Mouse (Mus musculus) heart, postnatal 0 days (tissue): ENCODE results near the gene Sox8. TPM values are rescaled to one million over a fixed set of nuclear protein-coding genes. Genes with fewer than 3 reads are reported as not detected.

Experiments
- ATAC-seq: fragments of 200-750 bp; cut with Nextera tagmentation; 2 replicates; pipeline ENCODE4 v1.8.0; 2017; ENCODE audit warnings: low read depth, moderate number of reproducible peaks, moderate library complexity; ENCODE audit not compliant: insufficient read depth
- DNase-seq: peaks from one replicate; pipeline ENCODE4 v3.0.0-alpha.2; 2016; ENCODE audit warnings: low spot score
- H3K27ac ChIP-seq: fragments of 300-500 bp; sonication (generic); 2 replicates; pipeline ENCODE4 v1.5.1; 2014; ENCODE audit warnings: low read depth, mild to moderate bottlenecking
- H3K27me3 ChIP-seq: fragments of 300-500 bp; sonication (generic); 2 replicates; pipeline ENCODE4 v1.6.1; 2014; ENCODE audit warnings: low read length, mixed read lengths; ENCODE audit not compliant: control insufficient read depth, insufficient read depth
- H3K36me3 ChIP-seq: fragments of 300-500 bp; sonication (generic); replicated peaks from 2 replicates; pipeline ENCODE4 v1.6.1; 2014; ENCODE audit warnings: low read length, mixed read lengths; ENCODE audit not compliant: control insufficient read depth, insufficient read depth
- H3K4me1 ChIP-seq: fragments of 300-500 bp; sonication (generic); 2 replicates; pipeline ENCODE4 v1.6.1; 2014; ENCODE audit warnings: antibody characterized with exemption; ENCODE audit not compliant: control insufficient read depth, insufficient read depth
- H3K4me2 ChIP-seq: fragments of 300-500 bp; sonication (generic); 2 replicates; pipeline ENCODE4 v1.6.1; 2014; ENCODE audit warnings: low read depth, mild to moderate bottlenecking, low read length, moderate library complexity
- H3K4me3 ChIP-seq: fragments of 300-500 bp; sonication (generic); 2 replicates; pipeline ENCODE4 v1.5.1; 2014; ENCODE audit warnings: low read depth, low read length
- H3K9ac ChIP-seq: fragments of 300-500 bp; sonication (generic); replicated peaks from 2 replicates; pipeline ENCODE4 v1.6.1; 2014; ENCODE audit warnings: low read depth, low read length, mixed read lengths
- H3K9me3 ChIP-seq: fragments of 300-500 bp; sonication (generic); replicated peaks from 2 replicates; pipeline ENCODE4 v1.6.1; 2016; ENCODE audit warnings: low read length; ENCODE audit not compliant: control insufficient read depth
- CTCF ChIP-seq: IDR thresholded peaks from 2 replicates; pipeline ENCODE4 v1.5.1; 2016; ENCODE audit warnings: antibody characterized with exemption, control low read depth, low read depth
- EP300 ChIP-seq: IDR thresholded peaks from 2 replicates; pipeline ENCODE4 v1.6.1; 2016; ENCODE audit warnings: antibody characterized with exemption, low read depth
- WGBS: fragments of 180-500 bp; shearing (Covaris S2); extraction: QIAGEN DNeasy Blood & Tissue Kit; methylation state at CpG from one replicate; pipeline ENCODE4 v1.1.7; 2014; 5-methylcytosine and 5-hydroxymethylcytosine counted together
- polyA plus RNA-seq: library from polyadenylated mRNA; unstranded; fragments of >200 nt; fragmentation: Nextera tagmentation; extraction: Ambion mirVana; gene quantifications from 2 replicates; pipeline ENCODE4 v1.2.1, GENCODE M21; 2015
- total RNA-seq: library from RNA; depleted of rRNA; stranded (reverse); fragments of >200 nt; gene quantifications from 2 replicates; pipeline ENCODE4 v1.2.3, GENCODE M21; 2014; ENCODE audit warnings: low replicate concordance

The Sox8 gene
- total and polyA plus RNA-seq, 2 experiments from 2014 or later, result 0.11 TPM; not detected in 1

DNA sequence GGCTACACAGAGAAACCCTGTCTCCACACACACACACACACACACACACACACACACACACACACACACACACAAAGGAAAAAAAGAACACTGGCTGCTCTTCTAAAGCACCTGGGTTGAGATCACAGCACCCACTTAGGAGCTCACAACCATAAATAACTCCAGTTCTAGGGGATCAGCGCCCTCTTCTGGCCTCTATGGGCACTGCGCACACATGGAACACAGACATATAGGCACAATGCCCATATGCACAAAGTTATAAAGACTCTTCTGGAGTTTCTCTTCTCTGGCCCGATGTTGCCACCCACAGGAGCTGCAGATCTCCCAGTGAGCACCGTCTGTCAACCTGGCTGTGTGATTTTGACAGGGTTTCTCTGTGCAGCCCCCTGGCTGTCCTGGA lies 20.5 kb upstream of the Sox8 start:
- Histone ChIP-seq H3K4me2 (no peak overlapping the region), H3K9ac (no peak overlapping the region), H3K36me3 (peaks cover 44% of the 10 kb centered on the region), H3K4me3 (no peak overlapping the region), H3K27ac (no peak overlapping the region), H3K27me3 (no peaks in the 10 kb centered on the region), H3K4me1 (0 out of 2 replicates have a peak, but pooled peaks cover 4% of the 10 kb centered on the region), H3K9me3 (no peaks in the 10 kb centered on the region)
- TF ChIP-seq EP300 (no peak), CTCF (0 out of 2 replicates have a peak, but pooled peaks have one; percentile 9)
- no peak for ATAC-seq
- 87% methylated on average over 4 of the region's 4 CpGs for WGBS
- DNase-seq, result no peak

- Histone ChIP-seq H3K9me3 (no peaks in the 10 kb centered on the region), H3K27ac (no peak overlapping the region), H3K4me2 (no peak overlapping the region), H3K36me3 (peaks cover 50% of the 10 kb centered on the region), H3K9ac (no peak overlapping the region), H3K27me3 (no peaks in the 10 kb centered on the region), H3K4me3 (no peak overlapping the region), H3K4me1 (0 out of 2 replicates have a peak, but pooled peaks cover 4% of the 10 kb centered on the region)
- DNase-seq (no peak), ATAC-seq (no peak)
- WGBS, result 74% methylated on average over 6 of the region's 6 CpGs
- TF ChIP-seq CTCF (no peak), EP300 (no peak)
Observed at GRCm38 (mm10) chr17:25590068-25590467, 19.6 kb upstream of the Sox8 start.

DNA sequence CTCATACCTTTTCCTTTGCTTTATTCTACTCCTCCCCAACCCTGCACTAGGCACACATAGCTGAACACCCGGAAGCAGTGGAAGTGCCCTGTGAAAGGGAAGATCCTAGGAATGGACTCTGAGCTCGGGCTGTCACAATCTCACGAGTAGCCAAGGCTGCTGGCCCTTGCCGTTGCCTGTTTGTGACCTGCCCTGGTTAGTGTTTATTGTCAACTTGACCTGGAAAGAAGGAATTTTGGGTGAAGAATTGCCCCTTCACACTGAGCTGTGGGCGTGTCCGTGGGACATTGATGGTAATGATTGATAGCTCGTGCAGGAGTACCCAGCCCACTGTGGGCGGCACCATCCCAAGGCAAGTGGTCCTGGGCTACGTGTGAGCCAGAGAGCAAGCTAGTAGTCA lies 14.2 kb upstream of the Sox8 start:
- WGBS, result 91% methylated on average over 9 of the region's 9 CpGs
- no peak overlapping the region for H3K27ac ChIP-seq
- ATAC-seq, result no peak
- H3K4me2 ChIP-seq, result no peak overlapping the region
- H3K36me3 ChIP-seq, result peaks cover 40% of the 10 kb centered on the region
- DNase-seq, result no peak
- H3K4me3 ChIP-seq, result no peak overlapping the region
- no peaks in the 10 kb centered on the region for H3K27me3 ChIP-seq
- H3K9ac ChIP-seq, result no peak overlapping the region
- TF ChIP-seq EP300 (no peak), CTCF (no peak)
- H3K4me1 ChIP-seq, result peaks cover 30% of the 10 kb centered on the region; the same call in 1 of the 2 replicates
- H3K9me3 ChIP-seq, result no peaks in the 10 kb centered on the region

GRCm38 (mm10) chr17:25583858-25584257 lies 13.4 kb upstream of the Sox8 start:
- WGBS, result 83% methylated on average over 8 of the region's 8 CpGs
- Histone ChIP-seq H3K36me3 (peaks cover 32% of the 10 kb centered on the region), H3K9me3 (no peaks in the 10 kb centered on the region), H3K9ac (no peak overlapping the region), H3K4me1 (peaks cover 31% of the 10 kb centered on the region; the same call in 1 of the 2 replicates), H3K4me3 (no peak overlapping the region), H3K27ac (no peak overlapping the region), H3K4me2 (no peak overlapping the region), H3K27me3 (no peaks in the 10 kb centered on the region)
- TF ChIP-seq EP300, result no peak
- TF ChIP-seq CTCF, result no peak
- no peak for ATAC-seq
- DNase-seq, result no peak

DNA sequence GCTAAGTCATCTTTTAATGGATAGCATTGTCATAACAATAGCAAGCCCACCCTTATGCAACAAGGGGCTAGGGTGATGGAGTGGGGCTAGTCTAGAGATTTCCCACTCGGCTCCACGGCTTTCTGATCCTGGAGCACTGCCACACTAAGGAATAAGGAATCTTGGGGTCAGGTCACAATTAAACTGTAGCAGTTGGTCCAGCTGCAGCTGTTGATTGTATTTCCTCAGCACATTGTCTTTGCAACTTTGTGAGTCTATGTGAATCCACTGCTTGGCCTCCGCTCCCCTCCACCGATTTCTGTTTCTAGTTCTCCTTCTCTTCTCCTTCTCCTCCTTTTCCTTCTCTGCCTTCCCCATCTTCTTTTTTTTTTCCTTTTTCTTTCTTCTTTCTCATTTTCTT lies 12.6 kb upstream of the Sox8 start:
- H3K4me3 ChIP-seq, result no peak overlapping the region
- no peak overlapping the region for H3K27ac ChIP-seq
- TF ChIP-seq CTCF (no peak), EP300 (no peak)
- H3K27me3 ChIP-seq, result no peaks in the 10 kb centered on the region
- no peak overlapping the region for H3K4me2 ChIP-seq
- 72% methylated on average over 4 of the region's 4 CpGs for WGBS
- ATAC-seq (no peak), DNase-seq (no peak)
- no peaks in the 10 kb centered on the region for H3K9me3 ChIP-seq
- peaks cover 25% of the 10 kb centered on the region for H3K36me3 ChIP-seq
- H3K9ac ChIP-seq, result no peak overlapping the region
- peaks cover 37% of the 10 kb centered on the region; the same call in 1 of the 2 replicates for H3K4me1 ChIP-seq

DNA sequence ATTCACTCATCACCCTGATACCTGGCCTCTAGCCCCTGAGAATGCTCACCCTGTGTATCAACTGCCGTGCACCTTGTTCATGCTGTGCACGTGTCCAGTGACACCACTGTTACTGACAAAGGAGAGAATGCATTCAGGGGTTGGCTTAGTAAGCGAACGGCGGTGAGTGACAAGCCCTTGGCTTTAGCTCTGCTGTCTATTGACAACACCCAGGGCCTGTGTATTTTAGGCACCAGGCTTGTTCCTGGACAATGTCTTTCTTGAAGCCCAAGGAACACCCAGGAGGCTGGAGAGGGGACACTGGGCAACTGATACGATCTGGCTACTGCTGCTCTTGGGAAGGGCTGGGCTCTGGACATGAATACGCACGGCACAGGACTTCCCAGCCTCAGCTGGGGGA lies 11.6 kb upstream of the Sox8 start:
- Histone ChIP-seq H3K4me1 (peaks cover 37% of the 10 kb centered on the region; the same call in 1 of the 2 replicates), H3K9ac (no peak overlapping the region), H3K27ac (peak overlapping the region; percentile 56), H3K27me3 (no peaks in the 10 kb centered on the region), H3K9me3 (no peaks in the 10 kb centered on the region), H3K36me3 (peaks cover 17% of the 10 kb centered on the region), H3K4me3 (no peak overlapping the region), H3K4me2 (peak overlapping the region; percentile 45)
- WGBS, result 33% methylated on average over 8 of the region's 8 CpGs
- TF ChIP-seq EP300, result no peak
- TF ChIP-seq CTCF, result no peak
- peak; percentile 40 for ATAC-seq
- peak; percentile 74 for DNase-seq
